Mouse (Mus musculus) lung, postnatal 0 days (tissue): ENCODE measurements at regions not wholly inside any gene's neighbourhood (a gene's known extent, or its start where the extent isn't known, plus 50 kb on each side); places are given as distances from the start of the nearest gene placed in this dataset.

ENCODE experiments used
- ATAC-seq: fragments of 200-750 bp; cut with Nextera tagmentation; 2 replicates; pipeline ENCODE4 v1.8.0; 2017; ENCODE audit warnings: moderate library complexity
- DNase-seq: peaks from one replicate; pipeline ENCODE4 v3.0.0-alpha.2; 2016; ENCODE audit warnings: low spot score
- H3K27ac ChIP-seq: fragments of 300-500 bp; sonication (generic); 2 replicates; pipeline ENCODE4 v1.5.1; 2014; ENCODE audit warnings: antibody characterized with exemption, mild to moderate bottlenecking, low read length, mixed read lengths
- H3K27me3 ChIP-seq: fragments of 300-500 bp; sonication (generic); replicated peaks from 2 replicates; pipeline ENCODE4 v1.6.1; 2014; ENCODE audit warnings: low read length, mixed read lengths; ENCODE audit not compliant: insufficient read depth
- H3K36me3 ChIP-seq: fragments of 300-500 bp; sonication (generic); 2 replicates; pipeline ENCODE4 v1.6.1; 2014; ENCODE audit warnings: low read length, mixed read lengths; ENCODE audit not compliant: insufficient read depth
- H3K4me1 ChIP-seq: fragments of 300-500 bp; sonication (generic); 2 replicates; pipeline ENCODE4 v1.6.1; 2014; ENCODE audit warnings: antibody characterized with exemption, low read depth, low read length, mixed read lengths; ENCODE audit not compliant: insufficient read depth
- H3K4me2 ChIP-seq: fragments of 300-500 bp; sonication (generic); replicated peaks from 2 replicates; pipeline ENCODE4 v1.6.1; 2014; ENCODE audit warnings: low read depth, mild to moderate bottlenecking, low read length, moderate library complexity, mixed read lengths
- H3K4me3 ChIP-seq: fragments of 300-500 bp; sonication (generic); 2 replicates; pipeline ENCODE4 v1.5.1; 2014; ENCODE audit warnings: low read depth, low read length
- H3K9ac ChIP-seq: fragments of 300-500 bp; sonication (generic); replicated peaks from 2 replicates; pipeline ENCODE4 v1.6.1; 2014; ENCODE audit warnings: low read depth, mild to moderate bottlenecking
- H3K9me3 ChIP-seq: fragments of 300-500 bp; sonication (generic); 2 replicates; pipeline ENCODE4 v1.6.1; 2016; ENCODE audit warnings: low read length, mixed read lengths
- CTCF ChIP-seq: IDR thresholded peaks from 2 replicates; pipeline ENCODE4 v1.5.1; 2016; ENCODE audit warnings: antibody characterized with exemption, mild to moderate bottlenecking
- EP300 ChIP-seq: IDR thresholded peaks from 2 replicates; pipeline ENCODE4 v1.6.1; 2016; ENCODE audit warnings: antibody characterized with exemption, mild to moderate bottlenecking, control low read depth
- WGBS: fragments of 180-500 bp; shearing (Covaris S2); extraction: QIAGEN DNeasy Blood & Tissue Kit; methylation state at CpG from one replicate; pipeline ENCODE4 v1.1.7; 2014; 5-methylcytosine and 5-hydroxymethylcytosine counted together

- no peaks in the 10 kb centered on the region for H3K36me3 ChIP-seq
- H3K9me3 ChIP-seq, result no peaks in the 10 kb centered on the region
- no peaks in the 10 kb centered on the region for H3K27me3 ChIP-seq
- no peak overlapping the region for H3K9ac ChIP-seq
- ATAC-seq, result no peak
- 48% methylated on average over 2 of the region's 2 CpGs for WGBS
- H3K4me3 ChIP-seq, result no peak overlapping the region
- no peak for TF ChIP-seq CTCF
- no peak for TF ChIP-seq EP300
- no peak for DNase-seq
- no peaks in the 10 kb centered on the region for H3K4me1 ChIP-seq
- no peak overlapping the region for H3K27ac ChIP-seq
- H3K4me2 ChIP-seq, result no peak overlapping the region
Measured at GRCm38 (mm10) chr8:42210943-42211342, 794.1 kb upstream of the Frg1 start.

DNA sequence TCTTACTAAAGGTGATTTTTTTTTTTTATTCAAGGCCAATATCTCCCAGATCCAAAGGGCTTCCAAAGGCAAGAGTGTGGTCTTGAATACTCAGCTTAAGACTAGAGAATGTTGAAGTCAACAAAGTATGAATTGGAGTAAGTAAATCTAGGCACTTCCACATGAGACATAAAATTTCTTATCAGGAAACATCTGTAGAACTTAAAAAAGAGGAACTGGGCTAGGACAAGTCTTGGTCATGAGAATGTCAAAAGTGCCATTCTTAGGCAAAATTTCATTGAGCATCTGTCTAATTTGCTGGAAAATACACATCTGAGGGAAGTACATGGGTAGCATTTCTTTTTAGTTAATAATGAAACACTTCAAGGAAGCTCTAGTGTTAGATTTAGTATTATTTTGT is 793.1 kb upstream of the Frg1 start:
- no peak for TF ChIP-seq EP300
- TF ChIP-seq CTCF, result no peak
- Histone ChIP-seq H3K9me3 (no peaks in the 10 kb centered on the region), H3K36me3 (no peaks in the 10 kb centered on the region), H3K27ac (no peak overlapping the region), H3K9ac (no peak overlapping the region), H3K27me3 (no peaks in the 10 kb centered on the region), H3K4me3 (no peak overlapping the region), H3K4me1 (no peaks in the 10 kb centered on the region), H3K4me2 (no peak overlapping the region)
- ATAC-seq, result no peak
- DNase-seq, result no peak

GRCm38 (mm10) chr8:42197257-42197656 is 780.4 kb upstream of the Frg1 start:
- 69% methylated on average over 5 of the region's 5 CpGs for WGBS
- no peak for DNase-seq

GRCm38 (mm10) chr8:42193902-42194550 is 777.2 kb upstream of the Frg1 start:
- Histone ChIP-seq H3K27me3 (no peaks in the 10 kb centered on the region), H3K4me3 (no peak overlapping the region), H3K27ac (no peak overlapping the region), H3K4me1 (no peaks in the 10 kb centered on the region), H3K9me3 (no peaks in the 10 kb centered on the region), H3K4me2 (no peak overlapping the region), H3K36me3 (no peaks in the 10 kb centered on the region), H3K9ac (no peak overlapping the region)
- TF ChIP-seq EP300 (no peak), CTCF (no peak)
- DNase-seq, result no peak
- 92% methylated on average over 1 of the region's 1 CpGs for WGBS
- no peak for ATAC-seq

More at GRCm38 (mm10) chr8:42197257-42197656, 780.4 kb upstream of the Frg1 start:
- TF ChIP-seq EP300 (no peak), CTCF (no peak)
- H3K27me3 ChIP-seq, result no peaks in the 10 kb centered on the region
- no peaks in the 10 kb centered on the region for H3K36me3 ChIP-seq
- H3K4me2 ChIP-seq, result no peak overlapping the region
- H3K9me3 ChIP-seq, result no peaks in the 10 kb centered on the region
- H3K27ac ChIP-seq, result no peak overlapping the region
- no peaks in the 10 kb centered on the region for H3K4me1 ChIP-seq
- no peak overlapping the region for H3K4me3 ChIP-seq
- no peak for ATAC-seq
- H3K9ac ChIP-seq, result no peak overlapping the region

- Histone ChIP-seq H3K9ac (no peak overlapping the region), H3K36me3 (no peaks in the 10 kb centered on the region), H3K27me3 (no peaks in the 10 kb centered on the region), H3K4me2 (no peak overlapping the region), H3K4me1 (no peaks in the 10 kb centered on the region), H3K9me3 (no peaks in the 10 kb centered on the region), H3K27ac (no peak overlapping the region), H3K4me3 (no peak overlapping the region)
- TF ChIP-seq EP300 (no peak), CTCF (no peak)
- ATAC-seq (no peak), DNase-seq (no peak)
- WGBS, result 57% methylated on average over 1 of the region's 1 CpGs
Measured at GRCm38 (mm10) chr8:42187083-42187482, 770.2 kb upstream of the Frg1 start.

- H3K4me2 ChIP-seq, result no peak overlapping the region
- H3K4me3 ChIP-seq, result no peak overlapping the region
- DNase-seq (peak; percentile 19), ATAC-seq (no peak)
- H3K36me3 ChIP-seq, result no peaks in the 10 kb centered on the region
- H3K27me3 ChIP-seq, result no peaks in the 10 kb centered on the region
- H3K27ac ChIP-seq, result no peak overlapping the region
- WGBS, result 44% methylated on average over 4 of the region's 4 CpGs
- H3K9me3 ChIP-seq, result no peaks in the 10 kb centered on the region
- no peak for TF ChIP-seq CTCF
- TF ChIP-seq EP300, result no peak
- H3K9ac ChIP-seq, result no peak overlapping the region
- no peaks in the 10 kb centered on the region for H3K4me1 ChIP-seq
Measured at GRCm38 (mm10) chr8:42183288-42183878, 766.5 kb upstream of the Frg1 start.
